Mouse (Mus musculus) liver, embryonic 14.5 days (tissue): ENCODE measurements around the gene Rab34. TPM values are rescaled to one million over a fixed set of nuclear protein-coding genes. Genes with fewer than 3 reads are reported as not detected.

ENCODE experiments used
- ATAC-seq: fragments of 200-750 bp; cut with Nextera tagmentation; 2 replicates; pipeline ENCODE4 v1.8.0; 2017; ENCODE audit warnings: moderate number of reproducible peaks, mild to moderate bottlenecking, moderate library complexity; ENCODE audit not compliant: insufficient read depth
- DNase-seq, 3 experiments: peaks; one replicate each; pipeline ENCODE4 v3.0.0-alpha.2; 2012 to 2013; ENCODE audit warnings: low read depth in 3 of 3, low spot score in 3 of 3
- H3K27ac ChIP-seq: fragments of 300-500 bp; sonication (generic); 2 replicates; pipeline ENCODE4 v1.5.1; 2014; ENCODE audit warnings: moderate library complexity, mild to moderate bottlenecking, control low read depth, inconsistent platforms
- H3K27me3 ChIP-seq: fragments of 300-500 bp; sonication (generic); 2 replicates; pipeline ENCODE4 v1.6.1; 2014; ENCODE audit warnings: mild to moderate bottlenecking, low read length, moderate library complexity; ENCODE audit not compliant: control insufficient read depth, insufficient read depth
- H3K36me3 ChIP-seq: fragments of 300-500 bp; sonication (generic); replicated peaks from 2 replicates; pipeline ENCODE4 v1.6.1; 2014; ENCODE audit warnings: low read depth; ENCODE audit not compliant: control insufficient read depth, insufficient read depth
- H3K4me1 ChIP-seq, 2 experiments: fragments of 200-500 bp in 1 of 2; fragments of 300-500 bp in 1 of 2; sonication (generic) in 1 of 2; replicated peaks; 2 replicates each; pipeline ENCODE4 v1.6.1; 2012 to 2014; ENCODE audit warnings: antibody characterized with exemption in 1 of 2, inconsistent platforms in 1 of 2, low read length in 1 of 2; ENCODE audit not compliant: control insufficient read depth in 2 of 2, insufficient read depth in 2 of 2
- H3K4me2 ChIP-seq: fragments of 300-500 bp; sonication (generic); 2 replicates; pipeline ENCODE4 v1.6.1; 2014; ENCODE audit warnings: low read depth, mild to moderate bottlenecking, control low read depth, moderate library complexity
- H3K4me3 ChIP-seq, 2 experiments: fragments of 200-500 bp in 1 of 2; fragments of 300-500 bp in 1 of 2; sonication (generic) in 1 of 2; 2 replicates each; pipeline ENCODE4 v1.5.1; 2012 to 2014; ENCODE audit warnings: low read depth in 2 of 2, low read length in 2 of 2, mild to moderate bottlenecking in 2 of 2, control low read depth in 1 of 2, inconsistent platforms in 1 of 2, moderate library complexity in 1 of 2; ENCODE audit not compliant: insufficient read depth in 1 of 2
- H3K9ac ChIP-seq: fragments of 300-500 bp; sonication (generic); replicated peaks from 2 replicates; pipeline ENCODE4 v1.6.1; 2014; ENCODE audit warnings: mild to moderate bottlenecking, control low read depth, moderate library complexity
- H3K9me3 ChIP-seq: fragments of 300-500 bp; sonication (generic); 2 replicates; pipeline ENCODE4 v1.6.1; 2016; ENCODE audit warnings: low read length, mixed read lengths; ENCODE audit not compliant: control insufficient read depth
- CTCF ChIP-seq: IDR thresholded peaks from 2 replicates; pipeline ENCODE4 v1.5.1; 2016; ENCODE audit warnings: antibody characterized with exemption, low read depth, control low read depth
- EP300 ChIP-seq: IDR thresholded peaks from 2 replicates; pipeline ENCODE4 v1.6.1; 2016; ENCODE audit warnings: antibody characterized with exemption, low read depth
- WGBS: fragments of 180-500 bp; shearing (Covaris S2); extraction: QIAGEN DNeasy Blood & Tissue Kit; methylation state at CpG from one replicate; pipeline ENCODE4 v1.1.7; 2014; ENCODE audit not compliant: insufficient replicate concordance; 5-methylcytosine and 5-hydroxymethylcytosine counted together
- polyA plus RNA-seq, 2 experiments: library from polyadenylated mRNA; depleted of rRNA in 1 of 2; stranded (reverse) in 1 of 2; unstranded in 1 of 2; fragments of >200 nt; fragmentation: Nextera tagmentation in 1 of 2; extraction: Ambion mirVana in 1 of 2; gene quantifications; 2 replicates each; pipeline versions ENCODE4 v1.2.1 to v1.2.3; 2012 to 2014

Gene Rab34
- polyA plus RNA-seq, 2 experiments, result 7.1 to 11.3 TPM

DNA sequence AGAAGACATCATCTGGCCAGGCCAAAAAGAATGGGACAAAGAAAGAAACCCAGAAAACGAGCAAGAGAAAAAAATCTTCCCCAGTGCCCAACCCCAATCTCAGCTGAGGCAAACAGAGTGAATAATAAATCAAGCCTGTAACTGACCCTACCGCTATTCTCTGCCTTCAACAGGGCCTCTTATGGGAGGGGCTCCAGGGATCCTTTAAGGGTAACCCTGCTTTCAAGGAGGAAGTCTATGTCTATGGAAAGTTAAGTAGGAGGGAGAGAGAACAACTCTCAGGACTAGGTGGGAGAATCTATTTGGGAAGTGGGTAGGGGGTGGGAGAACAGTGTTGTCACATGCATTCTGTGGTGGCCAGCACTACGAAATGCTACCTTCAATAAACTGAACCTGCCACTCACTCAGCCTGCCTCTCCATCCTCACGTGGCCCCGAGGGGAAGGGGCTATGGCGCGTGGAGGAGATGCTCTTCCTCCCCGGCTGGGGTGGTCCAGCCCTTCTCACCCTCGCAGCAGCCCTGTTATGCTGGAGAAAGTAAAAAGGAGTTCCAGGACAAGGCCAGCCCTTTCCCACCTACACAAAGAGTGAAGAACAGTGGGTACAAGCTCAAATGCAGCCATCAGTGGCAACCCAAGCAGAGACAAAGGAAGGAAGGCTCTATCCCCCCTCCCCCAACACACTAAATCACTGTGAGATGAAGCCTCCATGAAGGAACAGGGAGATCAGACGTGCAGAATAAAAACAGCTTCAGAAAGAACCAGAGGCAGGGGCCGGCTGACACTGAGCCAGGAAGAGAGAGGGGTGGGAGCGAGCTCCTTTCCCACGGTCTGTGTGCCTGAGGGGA, 17.4 kb downstream of the Rab34 start:
- H3K4me3 ChIP-seq, result no peak overlapping the region
- H3K4me2 ChIP-seq, result no peak overlapping the region
- peaks cover 36% of the 10 kb centered on the region for H3K36me3 ChIP-seq
- H3K27ac ChIP-seq, result no peak overlapping the region
- WGBS, result 75% methylated on average over 13 of the region's 13 CpGs
- DNase-seq (no peak), ATAC-seq (no peak)
- H3K27me3 ChIP-seq, result no peaks in the 10 kb centered on the region
- H3K9me3 ChIP-seq, result no peaks in the 10 kb centered on the region
- H3K9ac ChIP-seq, result no peak overlapping the region
- TF ChIP-seq CTCF, result no peak
- no peak for TF ChIP-seq EP300
- H3K4me1 ChIP-seq, result no peaks in the 10 kb centered on the region

DNA sequence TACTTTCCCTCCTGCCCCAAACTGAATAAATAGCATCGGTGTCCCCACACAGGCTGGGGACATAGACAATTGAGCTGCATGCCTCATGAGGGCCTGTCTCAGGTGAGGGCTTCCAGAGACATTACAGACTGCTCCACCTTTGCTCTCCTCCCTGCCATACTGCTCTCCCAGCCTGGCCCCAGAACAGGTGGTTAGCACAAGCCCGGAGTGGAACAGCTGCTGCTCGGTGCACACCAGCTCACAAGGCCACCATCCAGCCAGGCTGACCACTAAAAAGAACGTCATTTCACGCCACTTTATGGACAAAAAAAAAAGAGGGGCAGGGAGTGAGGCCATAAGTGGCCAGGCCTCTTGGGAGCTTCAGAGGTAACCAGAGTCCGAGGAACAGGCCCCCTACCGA, 19.0 kb downstream of the Rab34 start:
- peaks cover 51% of the 10 kb centered on the region for H3K36me3 ChIP-seq
- H3K4me3 ChIP-seq, result no peak overlapping the region
- no peaks in the 10 kb centered on the region for H3K4me1 ChIP-seq
- no peak overlapping the region for H3K4me2 ChIP-seq
- no peak for ATAC-seq
- WGBS, result 84% methylated on average over 7 of the region's 7 CpGs
- TF ChIP-seq EP300 (no peak), CTCF (no peak)
- H3K9ac ChIP-seq, result no peak overlapping the region
- H3K9me3 ChIP-seq, result no peaks in the 10 kb centered on the region
- no peaks in the 10 kb centered on the region for H3K27me3 ChIP-seq
- no peak for DNase-seq
- no peak overlapping the region for H3K27ac ChIP-seq

DNA sequence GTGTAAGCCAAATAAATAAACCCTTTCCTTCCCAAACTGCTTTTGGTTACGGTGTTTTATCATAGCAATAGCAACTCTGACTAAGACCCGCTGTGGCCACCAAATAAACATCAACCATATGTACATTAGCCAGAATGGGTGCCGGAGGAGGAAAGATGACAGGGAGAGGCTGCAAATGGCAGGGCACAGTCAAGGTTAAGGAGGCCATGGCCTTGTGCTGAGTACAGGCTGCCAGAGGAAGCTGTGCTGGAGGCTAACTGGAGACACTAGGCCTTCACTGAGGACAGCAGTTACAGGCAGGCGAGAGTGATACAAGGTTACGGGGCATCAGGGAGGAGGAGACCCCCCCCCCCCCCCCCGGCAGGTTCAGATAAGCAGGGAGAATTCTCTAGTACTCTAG, 21.7 kb downstream of the Rab34 start:
- WGBS, result 69% methylated on average over 6 of the region's 6 CpGs
- TF ChIP-seq CTCF (no peak), EP300 (no peak)
- Histone ChIP-seq H3K9me3 (no peaks in the 10 kb centered on the region), H3K4me3 (no peak overlapping the region), H3K27me3 (no peaks in the 10 kb centered on the region), H3K9ac (no peak overlapping the region), H3K36me3 (peaks cover 76% of the 10 kb centered on the region), H3K27ac (no peak overlapping the region), H3K4me2 (no peak overlapping the region), H3K4me1 (no peaks in the 10 kb centered on the region)
- DNase-seq, result no peak
- no peak for ATAC-seq

DNA sequence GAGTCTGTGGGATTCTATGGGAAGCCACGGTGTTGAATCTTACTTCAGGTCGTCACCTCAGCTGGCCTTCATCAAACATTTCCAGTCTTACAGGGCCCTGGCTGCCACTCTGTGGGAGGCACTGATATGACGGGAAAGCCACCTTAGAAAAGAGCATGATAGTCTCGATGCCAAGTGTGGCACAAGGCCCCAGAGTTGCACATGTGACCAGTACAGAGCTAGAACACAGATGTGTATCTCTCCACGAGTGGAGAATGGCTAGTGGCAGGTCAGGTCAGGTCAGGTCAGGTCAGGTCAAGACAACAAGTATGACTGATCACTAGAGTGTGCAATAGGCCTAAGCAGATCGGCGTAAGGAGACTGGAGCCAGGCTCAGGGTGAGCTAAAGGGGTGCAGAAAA, 22.4 kb downstream of the Rab34 start:
- no peaks in the 10 kb centered on the region for H3K27me3 ChIP-seq
- H3K27ac ChIP-seq, result no peak overlapping the region
- ATAC-seq, result no peak
- H3K4me2 ChIP-seq, result no peak overlapping the region
- H3K9me3 ChIP-seq, result no peaks in the 10 kb centered on the region
- TF ChIP-seq CTCF (no peak), EP300 (no peak)
- WGBS, result 78% methylated on average over 7 of the region's 7 CpGs
- no peak overlapping the region for H3K9ac ChIP-seq
- no peak for DNase-seq
- H3K4me3 ChIP-seq, result no peak overlapping the region
- H3K36me3 ChIP-seq, result peaks cover 83% of the 10 kb centered on the region
- H3K4me1 ChIP-seq, result no peaks in the 10 kb centered on the region

DNA sequence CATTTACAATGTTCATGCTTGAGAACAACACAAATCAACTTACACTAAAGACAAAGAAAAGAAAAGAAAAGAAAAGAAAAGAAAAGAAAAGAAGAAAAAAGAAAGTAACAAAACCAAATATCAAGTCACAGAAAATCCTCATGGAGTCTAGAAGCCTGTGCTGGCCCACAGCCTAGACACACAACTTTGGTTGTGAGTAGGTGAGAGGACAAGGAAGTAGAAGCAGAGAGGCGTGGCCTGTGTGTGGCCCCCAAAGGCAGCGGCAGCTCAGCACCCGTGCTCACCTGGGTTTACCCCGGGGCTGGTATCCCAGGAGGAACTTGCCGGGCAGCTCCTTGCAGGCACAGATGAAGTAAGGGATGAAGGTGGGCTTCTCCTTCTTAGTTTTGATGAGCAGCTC, 23.3 kb downstream of the Rab34 start:
- Histone ChIP-seq H3K36me3 (peaks cover 88% of the 10 kb centered on the region), H3K4me3 (no peak overlapping the region), H3K27me3 (no peaks in the 10 kb centered on the region), H3K9ac (no peak overlapping the region), H3K9me3 (no peaks in the 10 kb centered on the region), H3K4me1 (no peaks in the 10 kb centered on the region), H3K4me2 (no peak overlapping the region), H3K27ac (no peak overlapping the region)
- TF ChIP-seq CTCF (no peak), EP300 (no peak)
- no peak for ATAC-seq
- DNase-seq, result no peak
- WGBS, result 77% methylated on average over 5 of the region's 5 CpGs
